8 mouse cellular contexts compared by ENCODE assay signal in genomic region chr3:90490696-90491256, GRCm38 (mm10). TPM values are rescaled to one million over a fixed set of nuclear protein-coding genes. Genes with fewer than 3 reads are reported as not detected.
A peak's percentile ranks its signal among the peaks of the same experiment; 100 is the strongest.
DNase-seq lines count a peak whose midpoint lies in the region; ATAC-seq lines count a peak whose summit lies in the region.

Gene Snapin, minus strand, starts transcription at chr3:90491033.

- H3K4me3 ChIP-seq in hindbrain, embryonic 11.5 days (ENCODE audit: low read depth, low read length): peak within 1 kb of the TSS; percentile 73

- H3K9me3 ChIP-seq in hindbrain, embryonic 11.5 days (ENCODE audit: control insufficient read depth, low read length): no peaks in the 10 kb centered on the region

- DNase-seq in MN1 (ENCODE audit: low spot score): peak; percentile 96
- peak; percentile 95 for DNase-seq in cerebellum, adult 9-10 months
- peak; percentile 91 to 96 for DNase-seq in frontal cortex, adult 2 months (ENCODE audit: extremely low spot score in 1 of 2, low spot score in 1 of 2)
- DNase-seq in hindbrain, embryonic 11.5 days (ENCODE audit: low spot score): peak; percentile 96
- peak; percentile 96 to 98 for DNase-seq in layer of hippocampus, postnatal 10 days (ENCODE audit: low spot score in 2 of 2)
- DNase-seq in lung, postnatal 10 days: peak; percentile 99
- peak; percentile 97 for DNase-seq in ovary, postnatal 36 days (ENCODE audit: low spot score)
- peak; percentile 96 for DNase-seq in thymus, postnatal 25 days

- H3K27me3 ChIP-seq in hindbrain, embryonic 11.5 days (ENCODE audit: control insufficient read depth, insufficient read depth, low read length): no peaks in the 10 kb centered on the region

- 1% methylated on average over 37 of the region's 37 CpGs for WGBS in hindbrain, embryonic 11.5 days

- H3K9ac ChIP-seq in hindbrain, embryonic 11.5 days (ENCODE audit: low read depth, low read length): peak within 1 kb of the TSS; percentile 81

- peak; percentile 97 for ATAC-seq in hindbrain, embryonic 11.5 days (ENCODE audit: low FRiP score)

- 0 out of 2 replicates have a peak, but pooled peaks cover 3% of the 10 kb centered on the region for H3K4me1 ChIP-seq in hindbrain, embryonic 11.5 days (replicated peaks; ENCODE audit: control insufficient read depth, insufficient read depth, low read length)

- H3K36me3 ChIP-seq in hindbrain, embryonic 11.5 days (ENCODE audit: control insufficient read depth, insufficient read depth, low read length): peaks cover 14% of the 10 kb centered on the region

- no peak within 1 kb of the TSS for H3K27ac ChIP-seq in hindbrain, embryonic 11.5 days (ENCODE audit: low read depth, low read length)

- H3K4me2 ChIP-seq in hindbrain, embryonic 11.5 days (replicated peaks; ENCODE audit: low read depth, low read length): peak within 1 kb of the TSS; percentile 49

RNA-seq across cellular contexts. Expression of gene Snapin, which starts in this region (rescaled TPM):
- polyA plus RNA-seq in frontal cortex, adult 2 months (2012; rRNA removed): 76.1 and 78.7 TPM in 2 replicates
- 72.3 and 77.9 TPM in 2 replicates for polyA plus RNA-seq in hindbrain, embryonic 11.5 days (2014; fragmentation: Nextera tagmentation; extraction: Ambion mirVana)
- 10 to 100 TPM; 43.8 to 46.3 TPM for total RNA-seq in layer of hippocampus, postnatal 10 days (2021)
